Mouse (Mus musculus) CD4-positive helper T cell, adult 2 months (primary cell): ENCODE data around the gene Tas2r119.

ENCODE experiments used
- DNase-seq: peaks from one replicate; pipeline ENCODE4 v3.0.0-alpha.2; 2012; ENCODE audit warnings: low read depth, missing footprints, low spot score

The Tas2r119 gene

GRCm38 (mm10) chr15:32225394-32225793 is 48.3 kb downstream of the Tas2r119 start:
- DNase-seq = no peak

GRCm38 (mm10) chr15:32226381-32226780 is 49.3 kb downstream of the Tas2r119 start:
- no peak for DNase-seq

GRCm38 (mm10) chr15:32226888-32227395 is 49.9 kb downstream of the Tas2r119 start:
- no peak for DNase-seq
